Mouse (Mus musculus): ENCODE measurements around the gene Hmgb1.

DNA sequence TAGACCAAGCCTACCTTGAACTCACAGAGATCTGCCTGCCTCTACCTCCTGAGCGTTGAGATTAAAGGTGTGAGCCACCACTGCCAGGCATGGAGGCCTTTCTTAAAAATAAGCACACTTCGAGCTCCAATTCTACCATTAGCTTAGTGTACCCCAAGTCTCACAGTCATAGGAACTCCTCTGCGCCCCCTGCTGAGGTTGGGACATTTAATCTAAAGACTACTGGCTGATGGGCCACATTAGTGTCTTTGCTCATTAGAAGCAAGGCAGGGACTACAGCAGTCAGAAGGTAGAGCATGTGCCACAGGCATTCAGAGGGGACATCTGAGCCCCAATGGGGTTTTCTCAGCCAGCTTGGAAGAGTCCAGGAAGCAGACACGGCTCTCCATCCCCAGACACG lies 86.4 kb downstream of the Hmgb1 start:
- TF ChIP-seq USF1 (IDR thresholded peaks at IDR 0.05; ENCODE audit: low read depth), result no peak
- no peak for TF ChIP-seq POLR2A (IDR thresholded peaks at IDR 0.05; ENCODE audit: insufficient read length, low read depth)
- no peak for TF ChIP-seq CEBPB (IDR thresholded peaks at IDR 0.05; ENCODE audit: insufficient read depth, poor library complexity, severe bottlenecking)
- no peak for TF ChIP-seq POLR2AphosphoS2 (IDR thresholded peaks at IDR 0.05; ENCODE audit: insufficient read length, low read depth)
- TF ChIP-seq MYOG (IDR thresholded peaks at IDR 0.05; ENCODE audit: control insufficient read depth in 1 of 3, insufficient read depth in 1 of 3, insufficient read length in 2 of 3, low read depth in 2 of 3), result no peak
- no peak for TF ChIP-seq MAX (IDR thresholded peaks at IDR 0.05; ENCODE audit: low read depth)
- TF ChIP-seq E2F4 (IDR thresholded peaks at IDR 0.05; ENCODE audit: insufficient read depth), result no peak
- no peak for TF ChIP-seq TCF12 (IDR thresholded peaks at IDR 0.05; ENCODE audit: insufficient read depth, poor library complexity, severe bottlenecking)
- no peak for TF ChIP-seq MYOD1 (IDR thresholded peaks at IDR 0.05; ENCODE audit: control insufficient read depth in 1 of 3, insufficient read length in 2 of 3, low read depth in 2 of 3)
- no peak for TF ChIP-seq SRF (IDR thresholded peaks at IDR 0.05; ENCODE audit: control insufficient read depth, insufficient read length, low read depth)
- TF ChIP-seq TCF3 (IDR thresholded peaks at IDR 0.05; ENCODE audit: insufficient read length, low read depth), result no peak
